Mouse (Mus musculus): Measurements from ENCODE around the gene Crybb1.
A peak's percentile ranks its signal among the peaks of the same experiment; 100 is the strongest.

The Crybb1 gene

GRCm38 (mm10) chr5:112237866-112238570 lies 17.6 kb upstream of the Crybb1 start:
- DNase-seq = no peak

DNA sequence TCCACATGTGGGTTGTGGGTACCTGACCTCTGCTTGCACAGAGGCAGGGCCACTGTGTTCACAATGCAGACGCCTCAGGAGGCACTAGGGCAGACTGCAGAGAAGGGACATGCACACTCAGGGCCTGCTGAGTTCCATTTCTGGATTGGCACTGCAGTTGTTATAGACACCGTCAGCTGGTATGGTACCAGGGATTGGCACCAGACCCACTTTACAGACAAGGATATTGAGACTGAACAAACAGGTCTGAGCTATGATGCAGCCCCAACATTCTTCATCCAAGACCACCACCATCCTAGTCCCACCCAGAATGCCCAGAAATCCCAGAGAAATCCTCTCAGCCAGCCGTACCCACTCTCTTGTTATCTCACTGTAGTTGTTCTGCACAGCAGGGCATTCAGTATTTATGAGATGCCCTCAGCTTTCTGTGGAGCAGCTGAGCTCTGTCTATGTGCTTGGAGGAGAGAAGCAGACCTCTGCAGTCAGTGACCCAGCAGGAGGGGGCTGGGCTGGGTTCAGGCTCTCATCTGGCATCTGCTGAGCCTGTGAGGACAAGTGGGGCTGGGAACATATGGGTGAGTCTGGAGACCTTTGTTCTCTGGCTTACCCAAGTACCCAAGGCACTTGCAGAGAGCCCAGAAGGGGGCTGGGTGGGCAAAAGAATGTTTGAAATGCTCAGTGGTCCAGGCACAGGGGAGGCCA lies 16.7 kb upstream of the Crybb1 start:
- no peak for DNase-seq

DNA sequence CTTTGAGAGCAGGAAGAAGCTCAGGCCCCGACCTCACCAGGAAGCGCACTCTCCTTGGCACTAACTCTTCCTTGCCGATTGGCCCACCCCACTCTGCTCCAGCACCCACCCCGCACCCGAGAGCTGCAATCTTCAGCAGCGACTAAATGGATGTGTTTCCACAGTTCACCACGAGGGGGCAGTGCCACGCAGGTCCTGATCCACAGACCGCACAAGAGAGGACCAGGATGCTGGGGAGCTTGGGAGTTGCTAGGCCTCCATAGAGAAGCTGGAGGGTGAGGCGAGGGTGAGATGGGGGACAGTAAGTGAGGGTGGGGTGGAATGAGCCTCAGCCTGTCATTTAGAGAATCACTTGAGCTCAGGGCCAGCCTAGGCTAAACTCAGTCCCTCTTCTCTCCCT lies 14.9 kb upstream of the Crybb1 start:
- DNase-seq = peak; percentile 87 to 94

DNA sequence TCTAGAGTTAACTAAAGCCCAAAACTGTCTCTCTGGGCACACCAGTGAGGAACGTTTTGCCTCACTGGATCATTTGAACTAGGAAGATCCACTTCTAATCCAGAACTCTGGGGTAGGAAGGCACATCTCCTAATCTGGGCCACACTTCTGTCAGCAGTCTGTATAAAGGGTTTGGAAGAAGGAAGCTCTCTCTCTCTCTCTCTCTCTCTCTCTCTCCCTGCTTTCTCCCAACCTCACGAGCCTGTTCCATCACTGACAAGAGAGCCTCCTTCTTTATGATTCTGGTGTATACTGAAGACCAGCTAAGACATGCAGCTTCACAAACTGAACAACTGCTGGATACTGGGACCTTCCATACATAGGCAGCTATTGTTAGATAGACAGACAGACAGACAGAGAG lies 13.8 kb upstream of the Crybb1 start:
- DNase-seq = no peak

DNA sequence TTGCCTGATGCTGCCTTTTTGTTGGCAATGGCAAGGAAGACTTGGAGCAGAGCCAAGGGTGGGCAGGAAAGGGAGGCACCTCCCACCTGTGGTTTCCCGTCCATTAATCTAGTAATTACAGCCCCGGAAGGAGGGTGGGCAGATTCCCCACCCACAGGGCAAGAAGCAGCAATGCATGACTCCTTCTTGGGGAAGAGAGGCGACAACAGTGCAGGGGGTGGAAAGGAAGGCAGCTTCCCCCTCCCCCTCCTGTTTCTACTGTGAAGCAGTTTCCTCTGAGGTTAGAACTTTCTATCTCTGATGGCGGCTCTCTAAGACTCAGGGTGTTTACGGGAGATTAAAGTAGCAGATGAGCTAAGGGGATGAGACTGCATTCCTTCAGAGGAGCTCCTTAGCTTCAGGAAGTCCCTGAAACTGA lies 13.2 kb upstream of the Crybb1 start:
- peak; percentile 80 to 86 for DNase-seq

DNA sequence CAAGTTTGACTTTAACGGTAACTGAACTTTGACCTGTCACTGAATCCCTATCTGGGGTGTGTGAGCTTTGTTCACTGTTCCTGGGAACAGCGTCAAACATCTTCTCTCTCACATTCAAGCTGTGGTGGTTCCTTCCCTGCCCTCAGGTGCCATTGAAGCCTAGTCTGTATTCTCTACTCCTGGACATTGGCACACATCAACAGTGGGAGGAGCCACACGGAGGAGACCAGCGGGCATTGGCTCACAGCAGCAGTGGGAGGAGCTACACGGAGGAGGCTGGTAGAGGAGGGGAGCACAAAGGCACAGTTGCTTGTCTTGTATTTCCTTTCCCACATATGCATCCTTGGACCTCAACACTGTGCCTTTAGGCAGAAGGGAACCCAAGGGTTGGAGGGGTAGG lies 12.6 kb upstream of the Crybb1 start:
- DNase-seq = peak; percentile 42 to 57

GRCm38 (mm10) chr5:112243539-112244274 lies 11.9 kb upstream of the Crybb1 start:
- DNase-seq = peak in 1 of 2 experiments; percentile 56

GRCm38 (mm10) chr5:112244275-112244562 lies 11.4 kb upstream of the Crybb1 start:
- DNase-seq = no peak

DNA sequence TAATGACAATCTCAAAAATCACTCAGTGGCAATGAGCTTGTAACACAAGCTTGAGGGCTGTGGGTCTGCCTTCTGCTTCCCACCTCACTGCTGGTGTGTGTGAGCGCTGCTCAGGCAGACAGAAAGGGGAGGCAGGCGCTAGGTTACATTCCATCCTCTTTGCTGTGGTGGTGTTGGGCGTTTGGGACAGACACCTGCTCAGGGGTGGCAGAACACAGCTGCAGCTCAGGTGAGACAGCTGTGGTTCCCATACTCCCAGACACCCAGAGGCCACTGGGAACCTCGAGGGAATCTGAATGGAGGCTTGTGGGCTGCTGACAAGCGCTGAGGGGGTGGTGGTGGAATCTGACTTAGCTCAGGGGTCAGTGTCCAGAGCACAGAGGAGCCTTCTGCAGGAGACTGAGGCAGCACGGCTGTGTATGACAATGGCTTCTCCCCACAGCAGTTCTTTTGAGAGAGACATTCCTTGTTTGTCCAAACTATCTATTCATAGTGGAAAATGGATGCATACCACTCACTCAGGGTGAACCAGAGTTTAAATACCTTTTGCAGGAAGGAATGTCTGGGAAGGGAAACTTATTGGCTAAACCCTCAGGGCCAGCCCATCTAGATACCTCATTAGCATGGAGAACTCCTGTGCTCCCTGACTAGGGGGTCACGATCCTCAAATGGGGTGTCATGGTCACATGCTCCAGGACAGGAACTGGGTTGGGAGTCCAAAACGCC lies 10.6 kb upstream of the Crybb1 start:
- DNase-seq = no peak

DNA sequence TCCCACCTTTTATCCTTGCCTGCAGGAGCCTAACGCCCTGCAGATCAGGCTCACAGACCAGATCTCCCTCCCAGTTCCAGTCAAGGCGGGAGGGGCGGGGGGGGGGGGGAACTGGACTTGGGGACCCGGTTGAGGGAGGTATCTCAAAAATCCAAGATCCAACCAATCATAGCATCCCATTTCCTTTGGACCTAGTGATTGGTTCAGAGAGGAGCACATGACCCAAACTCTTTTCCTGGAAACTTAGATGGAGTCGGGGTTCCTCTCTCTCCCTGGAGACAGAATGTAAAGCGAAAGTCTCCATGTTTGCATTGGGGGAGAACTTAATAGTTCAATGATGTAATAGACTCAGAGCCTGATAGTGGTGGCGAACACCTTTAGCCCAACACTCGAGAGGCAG lies 8.2 kb upstream of the Crybb1 start:
- no peak for DNase-seq

DNA sequence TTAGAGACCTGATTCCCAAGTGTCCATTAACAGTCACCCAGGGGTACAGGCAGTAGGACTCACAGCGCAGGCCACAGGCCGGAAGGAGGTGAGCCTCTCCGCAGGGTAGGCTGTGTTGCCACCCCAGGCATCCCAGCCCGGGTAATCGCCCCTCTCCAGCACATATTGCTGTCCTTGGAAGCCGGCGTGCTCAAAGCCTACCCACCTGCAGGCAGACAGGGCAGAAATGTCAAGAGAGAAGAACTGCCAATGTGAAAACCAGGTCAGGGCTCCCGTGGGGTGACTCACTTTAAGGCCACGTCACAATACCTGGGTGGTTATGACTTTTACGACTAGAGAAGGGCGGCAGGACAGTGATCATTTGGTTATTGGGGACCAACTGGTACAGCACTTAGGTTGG lies 6.5 kb upstream of the Crybb1 start:
- no peak for DNase-seq

DNA sequence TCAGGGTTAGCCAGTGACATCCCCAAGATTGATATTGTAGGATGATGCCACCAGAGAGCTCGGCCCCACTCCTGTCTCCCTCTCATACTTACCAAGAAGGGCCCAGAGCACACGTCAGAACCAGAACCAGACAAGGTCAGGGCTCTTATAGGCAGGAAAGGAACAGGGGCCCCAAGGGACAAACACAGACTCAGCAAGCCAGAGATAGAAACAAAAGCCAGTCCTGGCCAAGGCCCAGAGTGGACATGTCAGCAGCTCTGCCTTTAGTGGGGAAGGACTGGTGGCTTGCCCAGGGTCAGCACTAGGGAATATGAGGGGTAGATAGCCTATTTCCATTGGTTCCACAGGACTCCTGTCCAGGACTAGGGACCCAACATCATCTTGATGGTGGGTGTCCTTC lies 3.2 kb upstream of the Crybb1 start, which contains the start of gene Cryba4:
Gene Cryba4 (minus strand): TSS at position 119 of the 400 bp plus-strand sequence.
- peak; percentile 64 to 75 for DNase-seq

GRCm38 (mm10) chr5:112253169-112253568 lies 2.4 kb upstream of the Crybb1 start:
- DNase-seq = peak; percentile 57 to 75

DNA sequence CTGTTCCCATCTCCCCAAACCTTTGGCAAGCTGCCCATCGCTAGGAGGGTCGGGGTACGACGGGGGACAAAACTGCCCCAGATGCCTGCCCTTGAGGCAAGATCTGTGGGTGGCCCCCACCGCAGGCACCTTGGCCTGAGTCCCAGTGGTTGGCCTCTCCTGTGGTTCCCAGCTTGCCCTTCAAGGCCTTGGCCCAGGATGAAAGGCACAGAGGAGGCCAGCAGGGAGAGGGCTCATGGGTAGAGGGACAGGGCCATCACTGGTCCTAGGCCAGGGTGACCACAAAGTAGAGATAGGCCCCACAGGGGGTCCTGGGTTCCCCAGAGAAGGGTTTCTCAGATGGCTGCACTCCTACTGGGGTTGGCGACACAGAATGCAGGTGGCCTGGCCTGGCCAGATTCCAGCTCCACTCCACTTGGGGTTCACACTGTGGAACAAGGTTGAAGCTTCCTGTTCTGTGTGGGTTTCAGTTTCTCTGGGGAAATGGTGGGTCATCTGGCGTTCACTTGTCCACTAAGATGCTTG lies 1.3 kb upstream of the Crybb1 start:
- DNase-seq = peak; percentile 28 to 62

DNA sequence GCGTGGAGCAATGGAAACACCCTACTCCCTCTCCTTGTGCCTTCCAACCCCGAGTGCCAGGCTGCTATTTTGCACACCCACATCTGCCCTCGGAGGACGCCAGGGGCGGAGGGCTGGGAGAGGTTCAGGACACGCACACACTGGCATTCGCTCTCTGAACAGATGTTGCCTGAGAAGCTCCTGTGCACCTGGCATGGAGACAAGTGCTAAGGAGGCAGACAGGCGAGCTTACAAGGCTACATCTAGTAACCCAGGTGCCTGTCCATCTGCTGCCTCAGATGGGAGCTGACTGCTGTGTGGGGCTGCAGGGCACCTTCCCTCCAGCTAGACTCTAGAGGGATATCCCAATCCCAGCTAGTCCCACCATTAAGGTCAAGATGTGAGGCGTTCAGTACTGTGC lies 842 bp downstream of the Crybb1 start:
- DNase-seq = peak in 1 of 2 experiments; percentile 44

DNA sequence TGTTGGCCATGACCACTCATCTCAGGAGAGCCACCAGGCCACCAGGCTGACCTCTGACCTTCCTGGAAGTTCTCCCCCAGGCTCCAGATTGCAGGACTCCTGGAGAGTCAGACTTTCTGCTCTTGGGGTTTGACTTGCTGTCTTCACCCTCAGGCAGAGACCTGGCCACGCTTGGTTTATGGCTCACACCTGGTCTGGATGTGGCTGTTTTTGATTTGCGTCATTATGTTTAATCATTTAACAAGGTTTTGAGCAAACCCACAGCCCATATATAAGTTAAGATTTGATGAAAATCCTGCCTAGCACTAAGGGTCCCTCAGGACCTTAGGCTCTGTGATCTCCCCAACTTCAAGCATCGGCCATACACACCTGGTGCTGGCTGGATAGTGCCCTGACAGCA lies 2.3 kb downstream of the Crybb1 start:
- DNase-seq = no peak

DNA sequence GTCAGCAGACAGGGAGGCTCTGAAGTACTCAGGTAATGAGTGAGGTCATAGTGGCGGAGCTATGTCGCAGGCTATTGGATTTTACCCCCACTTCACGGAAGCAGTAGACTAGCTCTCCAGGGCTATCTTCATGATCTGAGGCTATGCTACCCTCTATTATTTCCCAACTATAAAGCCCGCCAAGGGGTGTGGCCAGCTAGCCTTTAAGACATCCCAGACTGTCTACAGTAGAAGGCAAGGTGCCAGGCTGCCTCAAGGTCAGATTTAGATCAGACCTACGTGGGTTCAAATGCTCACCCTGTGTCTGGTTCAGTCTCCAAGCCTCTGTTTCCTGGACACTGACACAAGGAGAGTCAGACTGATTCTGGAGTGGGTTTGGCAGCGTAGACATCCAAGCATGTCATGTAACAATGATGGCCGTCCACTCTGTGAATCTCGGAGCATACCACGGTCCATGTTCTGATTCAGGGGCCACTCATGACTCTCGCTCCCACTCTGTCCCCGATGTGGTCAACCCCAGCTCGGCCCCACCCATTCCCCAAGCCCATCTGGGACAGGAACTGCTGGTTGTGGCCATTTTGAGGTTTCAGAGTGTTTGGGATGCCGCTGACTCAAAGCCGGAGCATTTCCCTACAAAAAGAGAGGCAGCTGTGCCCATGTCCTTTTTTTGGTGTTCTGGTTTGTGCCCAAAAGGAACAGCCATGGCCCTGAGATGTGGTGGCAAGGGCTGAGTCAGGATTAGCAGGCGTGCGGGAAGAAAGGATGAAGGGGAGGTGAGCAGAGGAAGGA lies 4.4 kb downstream of the Crybb1 start:
- DNase-seq = no peak

DNA sequence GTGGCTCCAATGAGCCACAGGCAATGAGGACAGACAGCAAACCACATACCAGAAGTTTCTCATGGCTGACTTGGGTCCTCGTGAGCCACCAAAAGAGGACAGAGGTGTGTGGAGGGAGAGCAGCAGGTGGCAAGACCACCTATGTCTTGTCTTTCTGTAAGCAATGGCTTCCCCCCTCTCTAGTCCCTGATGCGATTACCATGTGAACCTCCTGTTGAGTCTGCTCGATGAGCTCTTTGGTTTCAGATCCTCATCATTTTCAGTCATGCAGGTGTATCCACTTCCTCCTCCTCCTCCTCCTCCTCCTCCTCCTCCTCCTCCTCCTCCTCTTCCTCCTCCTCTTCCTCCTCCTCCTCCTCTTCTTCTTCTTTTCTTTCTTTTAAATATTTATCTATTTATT lies 5.2 kb downstream of the Crybb1 start:
- DNase-seq = no peak

GRCm38 (mm10) chr5:112264099-112264498 lies 8.5 kb downstream of the Crybb1 start:
- no peak for DNase-seq

GRCm38 (mm10) chr5:112265110-112265509 lies 9.5 kb downstream of the Crybb1 start:
- no peak for DNase-seq

GRCm38 (mm10) chr5:112265515-112265914 lies 9.9 kb downstream of the Crybb1 start:
- no peak for DNase-seq
